Mouse (Mus musculus): Measurements from ENCODE around the gene Scube3. TPM values are rescaled to one million over a fixed set of nuclear protein-coding genes. Genes with fewer than 3 reads are reported as not detected.

Scube3 gene
- polyA plus RNA-seq, 1 experiment, result not detected

GRCm38 (mm10) chr17:28104416-28104815 lies 37.5 kb upstream of the Scube3 start:
- Histone ChIP-seq H3K27ac (ENCODE audit: insufficient read depth, low read depth, low read length) (no peak overlapping the region), H3K4me1 (ENCODE audit: control insufficient read depth, insufficient read depth, low read length) (no peaks in the 10 kb centered on the region), H3K4me3 (ENCODE audit: insufficient read depth, low read depth, low read length) (no peak overlapping the region)
- 87% methylated on average over 6 of the region's 6 CpGs for WGBS
- no peak for TF ChIP-seq POLR2A (IDR thresholded peaks at IDR 0.05; ENCODE audit: insufficient read depth, low read depth, low read length)
- no peak for TF ChIP-seq CTCF (IDR thresholded peaks at IDR 0.05; ENCODE audit: insufficient read depth, low read depth, low read length)

- Histone ChIP-seq H3K27ac (ENCODE audit: insufficient read depth, low read depth, low read length) (no peak overlapping the region), H3K4me1 (ENCODE audit: control insufficient read depth, insufficient read depth, low read length) (no peaks in the 10 kb centered on the region), H3K4me3 (ENCODE audit: insufficient read depth, low read depth, low read length) (no peak overlapping the region)
- 83% methylated on average over 6 of the region's 6 CpGs for WGBS
- no peak for TF ChIP-seq POLR2A (IDR thresholded peaks at IDR 0.05; ENCODE audit: insufficient read depth, low read depth, low read length)
- TF ChIP-seq CTCF (IDR thresholded peaks at IDR 0.05; ENCODE audit: insufficient read depth, low read depth, low read length), result no peak
These were observed 35.6 kb upstream of the Scube3 start for GRCm38 (mm10) chr17:28106352-28106751.

GRCm38 (mm10) chr17:28107275-28107674 lies 34.7 kb upstream of the Scube3 start:
- H3K4me3 ChIP-seq (ENCODE audit: insufficient read depth, low read depth, low read length), result no peak overlapping the region
- WGBS, result 15% methylated on average over 14 of the region's 14 CpGs
- H3K4me1 ChIP-seq (ENCODE audit: control insufficient read depth, insufficient read depth, low read length), result no peaks in the 10 kb centered on the region
- TF ChIP-seq CTCF (IDR thresholded peaks at IDR 0.05; ENCODE audit: insufficient read depth, low read depth, low read length) (no peak), POLR2A (IDR thresholded peaks at IDR 0.05; ENCODE audit: insufficient read depth, low read depth, low read length) (no peak)
- H3K27ac ChIP-seq (ENCODE audit: insufficient read depth, low read depth, low read length), result no peak overlapping the region

GRCm38 (mm10) chr17:28112266-28112665 lies 29.7 kb upstream of the Scube3 start:
- H3K4me3 ChIP-seq (ENCODE audit: insufficient read depth, low read depth, low read length), result no peak overlapping the region
- no peaks in the 10 kb centered on the region for H3K4me1 ChIP-seq (ENCODE audit: control insufficient read depth, insufficient read depth, low read length)
- TF ChIP-seq CTCF (IDR thresholded peaks at IDR 0.05; ENCODE audit: insufficient read depth, low read depth, low read length) (no peak), POLR2A (IDR thresholded peaks at IDR 0.05; ENCODE audit: insufficient read depth, low read depth, low read length) (no peak)
- 90% methylated on average over 8 of the region's 8 CpGs for WGBS
- no peak overlapping the region for H3K27ac ChIP-seq (ENCODE audit: insufficient read depth, low read depth, low read length)

DNA sequence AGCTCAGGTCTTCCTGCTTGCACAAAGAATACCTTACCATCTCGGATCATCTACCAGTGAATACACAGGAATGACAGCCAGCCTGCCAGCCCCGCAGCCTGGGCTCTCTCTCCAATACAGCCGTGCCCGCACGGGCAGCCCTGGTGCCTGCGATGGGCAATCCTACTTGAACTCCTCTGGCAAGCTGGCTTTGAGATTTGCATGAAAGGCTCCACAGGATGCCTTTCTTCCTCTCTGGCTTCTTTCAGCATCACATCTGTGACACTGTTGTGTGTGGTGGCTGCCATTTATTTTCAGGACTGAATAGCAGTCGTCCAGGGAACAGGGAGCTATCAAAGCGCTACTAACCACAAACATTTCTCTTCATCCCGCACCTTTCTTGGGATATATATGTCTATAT lies 25.6 kb upstream of the Scube3 start:
- TF ChIP-seq CTCF (IDR thresholded peaks at IDR 0.05; ENCODE audit: insufficient read depth, low read depth, low read length), result no peak
- no peak for TF ChIP-seq POLR2A (IDR thresholded peaks at IDR 0.05; ENCODE audit: insufficient read depth, low read depth, low read length)
- H3K4me3 ChIP-seq (ENCODE audit: insufficient read depth, low read depth, low read length), result no peak overlapping the region
- WGBS, result 49% methylated on average over 9 of the region's 9 CpGs
- H3K27ac ChIP-seq (ENCODE audit: insufficient read depth, low read depth, low read length), result no peak overlapping the region
- peaks cover 5% of the 10 kb centered on the region for H3K4me1 ChIP-seq (ENCODE audit: control insufficient read depth, insufficient read depth, low read length)

DNA sequence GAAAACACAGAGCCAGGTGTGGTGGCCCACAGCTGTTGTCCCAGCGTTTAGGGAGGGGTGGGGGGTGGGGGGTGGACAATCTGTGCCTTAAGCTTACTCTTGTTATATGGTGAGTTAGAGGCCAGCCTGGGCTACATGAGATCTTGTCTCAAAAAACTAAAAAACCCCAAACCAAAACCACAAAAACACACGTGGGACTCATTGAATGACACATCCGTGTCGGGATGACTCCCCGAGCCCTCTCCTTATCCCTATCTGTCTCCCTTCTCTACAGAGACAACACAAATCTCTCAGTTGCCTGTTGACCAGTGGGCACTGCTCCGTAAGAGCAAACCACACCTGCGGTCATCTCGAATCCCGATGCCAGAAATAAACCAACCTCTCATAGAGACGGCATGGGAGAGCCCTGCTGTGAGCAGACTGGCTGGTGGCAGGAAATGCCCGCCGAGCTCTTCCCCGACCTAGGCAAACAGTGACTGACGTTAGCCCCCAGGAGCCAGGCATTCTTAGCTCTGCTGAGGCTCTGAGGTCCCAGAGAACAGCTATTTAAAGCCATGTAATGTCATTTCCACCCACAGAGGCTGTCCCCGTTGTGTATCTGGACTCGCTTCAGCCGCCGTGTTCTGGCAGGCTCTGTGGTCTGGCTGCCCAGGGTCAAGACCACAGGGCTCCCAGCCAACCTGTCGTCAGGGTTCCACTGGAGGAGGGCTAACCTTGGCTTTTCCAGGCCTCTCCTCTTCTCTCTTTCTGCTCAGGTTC lies 24.3 kb upstream of the Scube3 start:
- 54% methylated on average over 19 of the region's 19 CpGs for WGBS
- Histone ChIP-seq H3K4me3 (ENCODE audit: insufficient read depth, low read depth, low read length) (no peak overlapping the region), H3K4me1 (ENCODE audit: control insufficient read depth, insufficient read depth, low read length) (peaks cover 5% of the 10 kb centered on the region), H3K27ac (ENCODE audit: insufficient read depth, low read depth, low read length) (no peak overlapping the region)
- TF ChIP-seq CTCF (IDR thresholded peaks at IDR 0.05; ENCODE audit: insufficient read depth, low read depth, low read length) (no peak), POLR2A (IDR thresholded peaks at IDR 0.05; ENCODE audit: insufficient read depth, low read depth, low read length) (no peak)

- no peak overlapping the region for H3K27ac ChIP-seq (ENCODE audit: insufficient read depth, low read depth, low read length)
- peaks cover 5% of the 10 kb centered on the region for H3K4me1 ChIP-seq (ENCODE audit: control insufficient read depth, insufficient read depth, low read length)
- H3K4me3 ChIP-seq (ENCODE audit: insufficient read depth, low read depth, low read length), result no peak overlapping the region
- 83% methylated on average over 5 of the region's 5 CpGs for WGBS
- no peak for TF ChIP-seq POLR2A (IDR thresholded peaks at IDR 0.05; ENCODE audit: insufficient read depth, low read depth, low read length)
- TF ChIP-seq CTCF (IDR thresholded peaks at IDR 0.05; ENCODE audit: insufficient read depth, low read depth, low read length), result no peak
These were observed 21.5 kb upstream of the Scube3 start for GRCm38 (mm10) chr17:28120460-28120859.

DNA sequence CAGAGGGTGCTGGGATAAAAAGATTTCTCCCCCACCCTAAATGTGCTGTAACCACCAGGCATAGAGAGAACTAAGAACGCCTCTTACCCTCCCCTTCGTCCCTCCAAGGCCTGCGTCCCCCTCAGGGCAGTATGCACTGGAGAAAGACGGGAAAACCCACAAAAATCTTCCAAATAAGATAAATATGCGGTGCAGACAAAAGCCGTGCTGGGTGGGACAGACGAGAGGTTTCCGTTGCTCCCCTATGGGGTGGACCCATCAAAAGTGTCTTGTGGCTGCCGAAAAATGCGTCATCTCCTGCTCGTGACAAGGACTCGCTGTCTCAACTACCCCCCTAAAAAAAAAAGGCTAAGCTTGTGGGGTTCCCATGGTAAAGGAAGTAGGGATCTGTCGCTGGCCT lies 19.0 kb upstream of the Scube3 start:
- TF ChIP-seq CTCF (IDR thresholded peaks at IDR 0.05; ENCODE audit: insufficient read depth, low read depth, low read length) (no peak), POLR2A (IDR thresholded peaks at IDR 0.05; ENCODE audit: insufficient read depth, low read depth, low read length) (no peak)
- Histone ChIP-seq H3K4me1 (ENCODE audit: control insufficient read depth, insufficient read depth, low read length) (peaks cover 1% of the 10 kb centered on the region), H3K27ac (ENCODE audit: insufficient read depth, low read depth, low read length) (no peak overlapping the region), H3K4me3 (ENCODE audit: insufficient read depth, low read depth, low read length) (no peak overlapping the region)
- 73% methylated on average over 13 of the region's 13 CpGs for WGBS

GRCm38 (mm10) chr17:28123627-28124026 lies 18.3 kb upstream of the Scube3 start:
- no peaks in the 10 kb centered on the region for H3K4me1 ChIP-seq (ENCODE audit: control insufficient read depth, insufficient read depth, low read length)
- 62% methylated on average over 7 of the region's 7 CpGs for WGBS
- TF ChIP-seq POLR2A (IDR thresholded peaks at IDR 0.05; ENCODE audit: insufficient read depth, low read depth, low read length), result no peak
- TF ChIP-seq CTCF (IDR thresholded peaks at IDR 0.05; ENCODE audit: insufficient read depth, low read depth, low read length), result no peak
- H3K27ac ChIP-seq (ENCODE audit: insufficient read depth, low read depth, low read length), result no peak overlapping the region
- no peak overlapping the region for H3K4me3 ChIP-seq (ENCODE audit: insufficient read depth, low read depth, low read length)
